Mouse (Mus musculus) c-Kit-positive CD71-positive TER-119-negative erythroid progenitor cells, embryonic 14.5 days (primary cell): Measurements from ENCODE around the gene Cdkn1b.

Experiments
- DNase-seq: peaks from one replicate; pipeline ENCODE4 v3.0.0-alpha.2; 2013; ENCODE audit warnings: low read depth

The Cdkn1b gene

DNA sequence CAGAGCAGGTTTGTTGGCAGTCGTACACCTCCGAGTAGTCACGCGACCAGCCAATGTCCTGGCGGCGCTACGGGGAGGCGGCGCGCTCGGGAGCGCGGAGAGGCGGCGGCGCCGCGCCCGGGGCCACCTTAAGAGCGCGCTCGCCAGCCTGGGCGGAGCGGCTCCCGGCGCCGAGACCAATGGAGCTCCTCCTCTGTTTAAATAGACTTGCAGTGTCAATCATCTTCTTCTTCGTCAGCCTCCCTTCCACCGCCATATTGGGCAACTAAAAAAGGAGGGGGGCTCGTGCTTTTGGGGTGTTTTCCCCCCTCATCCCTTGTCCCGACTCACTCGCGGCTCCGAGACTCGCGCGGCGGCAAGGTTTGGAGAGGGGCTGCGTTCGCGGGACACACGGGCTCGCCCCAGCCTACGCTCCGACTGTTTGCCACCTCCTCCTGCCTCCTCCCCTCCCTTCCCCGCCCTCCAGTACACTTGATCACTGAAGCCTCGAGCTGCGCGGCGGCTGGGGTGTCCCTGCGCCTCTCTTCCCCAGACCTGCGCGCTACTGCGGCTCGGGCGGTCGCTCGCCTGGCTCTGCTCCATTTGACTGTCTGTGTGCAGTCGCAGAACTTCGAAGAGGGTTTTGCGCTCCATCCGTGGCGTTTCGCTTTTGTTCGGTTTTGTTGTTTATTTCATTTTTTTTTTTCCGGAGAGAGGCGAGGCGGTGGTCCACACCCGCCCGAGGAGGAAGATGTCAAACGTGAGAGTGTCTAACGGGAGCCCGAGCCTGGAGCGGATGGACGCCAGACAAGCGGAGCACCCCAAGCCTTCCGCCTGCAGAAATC lies at the start of gene Cdkn1b:
Cdkn1b (plus strand) TSS at position 212 of the 824 bp plus-strand sequence.
- peak; percentile 81 for DNase-seq

DNA sequence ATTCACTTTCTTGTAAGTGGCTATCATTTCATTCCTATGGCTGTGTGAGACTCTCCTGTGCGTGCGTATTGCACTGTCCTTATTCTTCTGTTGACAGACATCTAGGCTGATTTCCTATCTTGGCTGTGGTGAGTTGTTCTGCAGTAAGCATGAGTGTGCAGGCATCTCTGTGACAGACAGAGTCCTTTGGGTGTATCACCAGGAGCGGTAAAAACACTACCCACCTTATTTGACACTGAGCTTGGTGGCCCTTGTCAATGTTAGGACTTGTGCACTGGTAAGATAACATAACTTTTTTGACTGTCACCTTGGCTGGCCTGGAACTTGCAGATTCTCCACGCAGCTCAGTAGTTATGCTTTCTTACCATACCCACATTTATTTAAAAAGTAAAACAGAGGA lies 49.3 kb upstream of the Cdkn1b start:
- no peak for DNase-seq

DNA sequence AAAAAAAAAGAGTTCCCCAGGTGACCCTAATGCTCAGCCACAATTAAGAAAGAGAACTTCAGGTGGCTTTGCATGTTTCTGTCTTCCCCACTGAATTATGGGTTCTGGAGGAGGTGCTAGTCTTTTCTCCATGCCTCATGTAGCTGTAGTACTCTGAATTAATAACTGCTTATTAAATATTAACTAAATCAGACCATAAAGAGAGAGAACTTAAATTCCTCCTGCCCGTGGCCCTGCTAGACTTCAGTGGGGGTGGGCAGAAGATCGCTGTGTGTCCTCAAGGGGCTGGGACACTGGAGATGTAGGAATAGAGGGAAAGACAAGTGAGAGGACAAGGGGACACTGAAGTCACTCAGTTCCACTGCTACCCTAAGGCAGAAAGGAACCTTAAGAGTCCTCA lies 48.0 kb upstream of the Cdkn1b start:
- no peak for DNase-seq

DNA sequence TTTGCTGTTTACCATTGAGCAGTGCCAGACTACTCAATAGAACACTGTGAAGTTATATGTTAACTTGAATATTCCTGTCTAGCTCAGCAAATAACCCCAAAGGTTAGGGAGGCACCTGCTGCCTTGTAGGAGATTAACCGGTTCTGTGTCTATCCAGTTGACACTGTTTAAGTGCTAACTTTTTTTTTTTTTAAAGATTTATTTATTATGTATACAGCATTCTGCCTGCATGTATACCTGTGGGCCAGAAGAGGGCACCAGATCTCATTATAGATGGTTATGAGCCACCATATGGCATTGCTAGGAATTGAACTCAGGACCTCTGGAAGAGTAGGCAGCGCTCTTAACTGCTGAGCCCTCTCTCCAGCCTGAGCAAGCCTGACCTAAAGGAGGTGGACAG lies 47.2 kb upstream of the Cdkn1b start:
- no peak for DNase-seq

DNA sequence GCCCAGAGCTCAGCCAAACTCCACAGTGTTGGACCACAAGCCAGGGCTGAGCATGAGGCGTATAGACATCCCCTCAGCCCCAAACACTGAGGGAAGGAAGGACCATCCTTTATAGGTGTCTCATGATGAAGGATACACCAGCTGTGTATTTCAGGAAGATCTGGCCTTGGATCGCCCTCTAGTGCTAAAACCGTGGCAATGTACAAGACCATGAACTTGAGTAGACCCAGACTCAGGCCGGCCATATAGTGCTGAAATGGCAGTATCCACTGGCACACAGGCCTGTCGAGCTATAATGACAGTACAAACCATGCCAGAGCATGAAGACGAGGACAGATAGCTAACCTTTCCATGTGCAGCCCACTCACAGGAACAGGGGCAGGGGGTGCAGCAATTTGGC lies 43.4 kb upstream of the Cdkn1b start:
- no peak for DNase-seq

DNA sequence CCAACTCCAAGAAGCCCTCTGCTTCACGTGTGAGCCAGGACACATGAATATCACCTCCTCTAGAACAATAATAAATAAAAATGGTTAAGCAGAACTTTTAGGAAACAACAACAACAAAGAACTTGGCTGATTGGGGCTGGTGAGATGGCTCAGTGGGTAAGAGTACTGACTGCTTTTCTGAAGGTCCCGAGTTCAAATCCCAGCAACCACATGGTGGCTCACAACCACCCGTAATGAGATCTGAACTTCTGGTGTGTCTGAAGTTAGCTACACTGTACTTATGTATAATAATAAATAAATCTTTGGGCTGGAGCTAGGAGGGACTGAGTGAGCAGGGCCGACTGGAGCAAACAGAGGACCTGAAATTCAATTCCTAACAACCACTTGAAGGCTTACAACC lies 42.9 kb upstream of the Cdkn1b start:
- no peak for DNase-seq

DNA sequence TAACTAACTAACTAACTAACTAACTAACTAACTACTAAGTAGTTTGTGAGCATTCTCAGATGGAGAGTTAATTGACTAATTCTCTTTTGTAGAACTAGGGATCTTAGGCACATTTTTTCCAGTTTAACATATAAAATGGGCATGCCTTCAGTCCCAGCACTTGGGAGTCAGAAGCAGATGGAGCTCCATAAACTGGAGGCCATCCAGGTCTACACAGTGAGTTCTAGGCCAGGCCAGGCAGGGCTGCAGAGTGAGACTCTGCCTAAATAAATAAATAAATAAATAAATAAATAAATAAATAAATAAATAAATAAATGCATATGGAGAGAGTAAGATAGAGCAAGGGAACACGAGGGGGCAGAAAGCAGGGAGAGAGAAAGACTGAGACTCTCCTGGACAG lies 42.3 kb upstream of the Cdkn1b start:
- DNase-seq: no peak

DNA sequence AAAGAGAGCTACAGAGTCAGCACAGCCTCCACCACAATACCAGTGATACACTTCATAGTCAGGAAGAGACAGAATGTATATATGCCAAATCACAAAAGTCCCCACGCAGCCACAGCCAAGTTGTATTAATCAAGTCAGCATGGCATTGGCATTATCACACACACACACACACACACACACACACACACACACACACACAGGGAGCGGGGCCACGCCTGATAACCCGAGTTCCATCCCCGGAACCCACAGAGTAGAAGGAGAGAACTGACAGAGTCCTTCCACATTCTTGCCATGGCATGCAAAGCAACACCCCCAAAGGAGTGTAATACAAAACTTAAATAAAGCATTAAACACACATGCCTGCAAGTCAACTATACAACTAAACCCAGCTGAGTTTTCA lies 40.6 kb upstream of the Cdkn1b start:
- no peak for DNase-seq

DNA sequence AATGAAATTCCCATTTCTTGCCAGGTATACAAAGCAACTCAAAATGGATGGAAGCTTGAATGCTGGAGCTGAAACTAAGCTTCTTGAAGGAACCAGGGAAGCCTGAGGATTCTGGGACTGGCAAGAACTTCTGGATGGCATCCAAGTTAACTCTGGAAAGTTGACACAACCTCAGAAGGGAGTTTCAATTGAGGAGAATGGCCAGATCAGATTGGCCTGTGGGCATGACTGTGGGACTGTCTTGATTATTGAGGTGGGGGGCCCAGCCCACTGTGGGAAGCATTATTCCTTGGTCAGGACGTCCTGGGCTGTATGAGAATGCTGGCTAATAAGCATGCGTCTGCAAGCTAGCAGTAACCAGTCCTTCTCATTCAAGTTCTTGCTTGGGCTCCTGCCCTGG lies 40.2 kb upstream of the Cdkn1b start:
- DNase-seq: no peak

DNA sequence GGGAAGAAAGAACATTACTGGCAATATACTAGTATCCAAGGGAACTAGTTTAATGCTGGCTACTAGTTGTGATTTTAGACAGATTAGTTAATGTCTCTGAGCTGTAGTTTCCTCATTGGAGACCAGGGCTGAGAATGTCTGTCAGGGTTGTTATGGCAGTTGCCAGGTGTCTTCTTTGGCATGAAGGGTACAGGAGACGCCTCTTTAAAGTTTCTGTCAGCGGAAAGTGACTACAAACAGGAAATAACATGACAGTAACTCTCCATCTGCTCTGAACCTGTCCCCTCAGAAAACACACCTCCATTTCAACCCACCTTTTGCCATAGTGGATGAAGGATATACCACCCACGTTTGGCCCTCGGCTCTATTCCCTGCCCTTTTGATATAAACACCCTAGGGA lies 36.5 kb upstream of the Cdkn1b start:
- DNase-seq: no peak

DNA sequence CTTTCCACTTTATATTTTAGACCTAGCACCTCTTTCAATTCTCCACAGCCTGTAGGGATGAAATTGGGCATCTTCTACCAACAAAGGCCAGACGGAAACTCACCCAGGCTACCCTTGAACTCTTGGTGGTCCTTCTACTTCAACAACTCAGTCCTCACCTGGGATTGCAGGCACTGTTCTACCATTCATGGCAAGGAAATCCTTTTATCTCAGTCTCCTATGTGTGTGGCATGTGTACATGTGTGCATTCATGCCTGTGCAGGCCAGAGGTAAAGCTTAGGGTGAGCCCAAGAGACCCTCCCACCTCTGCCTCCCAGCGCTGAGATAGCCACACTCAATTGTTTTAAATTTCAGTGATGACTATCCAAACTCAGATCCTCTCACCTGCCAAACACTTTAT lies 34.7 kb upstream of the Cdkn1b start:
- no peak for DNase-seq

DNA sequence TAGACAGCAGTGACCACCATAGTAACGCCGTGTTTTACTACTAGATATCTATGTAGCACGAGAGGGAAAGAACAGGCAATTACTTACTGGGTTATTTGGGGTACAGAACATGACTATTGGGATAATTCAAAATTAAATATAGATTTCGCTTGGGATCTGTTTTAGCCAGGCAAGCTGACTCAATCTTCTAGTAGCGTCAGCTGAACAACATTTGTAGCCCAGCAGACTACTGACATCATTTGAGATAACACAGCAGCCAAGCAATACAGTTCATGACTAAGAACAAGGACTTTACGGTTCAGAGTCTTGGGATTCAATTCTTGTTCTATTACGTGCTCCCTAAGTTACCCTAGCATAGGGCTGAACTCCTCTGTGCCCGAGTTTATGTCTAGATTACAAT lies 33.7 kb upstream of the Cdkn1b start:
- DNase-seq: no peak

DNA sequence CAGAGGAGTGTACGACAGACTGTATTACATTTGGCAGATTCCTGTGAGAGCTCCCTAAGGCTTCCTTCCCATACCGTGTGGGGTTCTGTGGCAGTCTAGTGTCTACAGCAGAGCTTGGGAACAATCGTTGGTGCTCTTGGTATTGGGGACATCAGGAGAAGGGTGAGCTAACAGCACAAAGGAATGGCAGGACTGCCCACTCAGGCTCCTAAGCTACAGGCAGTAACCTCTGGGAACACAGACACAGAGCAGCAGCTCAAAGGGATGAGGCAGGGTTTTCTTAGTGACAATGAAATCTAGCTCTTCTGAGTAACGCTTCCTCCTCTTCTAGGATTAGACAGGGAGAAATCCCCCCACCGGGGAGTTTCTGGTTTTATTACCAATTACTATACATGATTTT lies 33.2 kb upstream of the Cdkn1b start:
- no peak for DNase-seq

DNA sequence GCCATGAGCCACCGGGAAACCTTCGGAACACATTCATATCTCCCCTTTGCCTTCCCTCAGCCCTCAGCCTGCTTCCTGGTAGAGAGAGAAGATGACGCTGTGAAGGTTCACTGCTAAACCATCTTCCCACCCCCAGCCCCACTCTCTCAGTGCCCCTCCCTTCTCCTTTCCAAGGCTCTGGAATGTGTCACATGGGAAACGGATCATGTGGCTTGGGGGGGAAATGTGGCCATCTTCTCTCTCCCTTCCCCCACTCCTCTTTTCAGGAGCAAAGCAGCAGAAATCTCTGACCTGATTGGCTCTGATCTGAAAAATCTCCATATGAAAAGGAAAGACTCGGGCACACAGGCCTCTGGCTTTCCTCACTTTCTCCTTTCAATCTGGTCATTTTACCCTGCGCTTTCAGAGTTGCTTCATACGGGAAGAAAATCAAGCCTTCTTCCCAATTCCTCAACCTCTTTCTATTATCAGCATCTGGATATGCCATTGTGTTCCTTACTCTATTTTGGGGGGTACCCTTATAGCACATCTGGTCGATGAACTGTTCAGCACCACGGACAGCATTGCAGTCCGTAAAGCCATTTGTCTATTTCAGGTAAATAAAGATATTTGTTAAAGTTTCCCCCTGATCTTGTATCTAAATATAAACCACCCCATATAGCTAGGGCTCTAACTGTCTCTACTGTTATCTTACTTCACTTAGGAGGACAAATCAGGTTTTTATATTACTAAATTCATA lies 32.3 kb upstream of the Cdkn1b start:
- DNase-seq: no peak

DNA sequence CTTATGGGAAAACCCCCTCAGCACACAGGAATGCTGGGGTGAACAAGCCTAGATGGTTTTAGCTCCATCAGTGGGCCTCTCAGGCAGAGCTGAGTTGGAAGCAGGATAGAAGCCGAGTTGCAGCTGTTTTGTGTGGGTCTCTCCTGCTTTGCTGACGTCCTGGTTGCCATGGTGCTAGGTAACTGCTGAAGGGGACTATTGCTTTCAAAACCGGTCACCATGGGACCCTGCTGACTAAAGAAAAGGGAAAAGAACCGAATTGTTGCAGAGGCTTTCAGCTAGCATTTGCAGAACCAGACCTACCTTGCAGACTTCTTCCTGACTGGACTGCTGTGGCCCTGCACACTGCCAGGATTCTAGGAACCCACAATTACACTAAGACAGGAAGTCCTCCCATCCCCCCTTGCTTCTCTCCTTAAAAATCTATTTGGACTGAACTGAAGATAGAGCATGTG lies 31.6 kb upstream of the Cdkn1b start:
- no peak for DNase-seq

DNA sequence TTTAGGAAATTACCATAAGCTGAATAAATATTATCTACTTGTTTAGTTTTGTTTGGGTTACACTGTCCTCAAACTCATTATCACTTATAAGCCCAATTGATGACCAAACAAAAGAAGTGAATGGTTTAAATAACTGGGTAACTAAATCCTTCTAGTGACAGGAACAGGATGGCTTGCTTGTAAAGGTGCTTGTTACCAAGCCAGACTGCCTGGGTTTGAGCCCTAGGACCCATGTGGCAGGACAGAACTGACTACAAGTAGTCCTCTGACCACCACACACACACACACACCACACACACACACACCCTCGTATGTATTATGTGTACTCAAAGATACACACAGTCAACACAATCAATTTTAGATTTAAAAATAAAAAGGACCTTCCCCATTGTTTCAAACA lies 30.4 kb upstream of the Cdkn1b start:
- no peak for DNase-seq

DNA sequence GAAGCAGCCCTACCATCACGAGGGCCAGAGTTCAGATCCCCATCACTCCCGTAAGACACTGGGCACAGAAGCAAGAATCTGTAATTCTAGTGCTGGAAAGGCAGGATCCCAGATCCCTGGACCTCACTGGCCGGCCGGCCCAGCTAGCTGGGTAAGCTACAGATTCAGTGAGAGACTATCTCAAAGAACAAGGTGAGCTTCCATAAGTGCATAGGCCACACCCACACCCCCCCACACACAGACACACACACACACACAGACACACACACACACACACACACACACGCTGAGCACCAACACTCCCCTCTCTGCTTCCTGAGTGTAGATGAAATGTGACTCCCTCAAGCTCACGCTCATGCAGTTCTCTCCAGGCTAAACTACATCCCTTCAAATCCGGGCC lies 29.8 kb upstream of the Cdkn1b start:
- no peak for DNase-seq

DNA sequence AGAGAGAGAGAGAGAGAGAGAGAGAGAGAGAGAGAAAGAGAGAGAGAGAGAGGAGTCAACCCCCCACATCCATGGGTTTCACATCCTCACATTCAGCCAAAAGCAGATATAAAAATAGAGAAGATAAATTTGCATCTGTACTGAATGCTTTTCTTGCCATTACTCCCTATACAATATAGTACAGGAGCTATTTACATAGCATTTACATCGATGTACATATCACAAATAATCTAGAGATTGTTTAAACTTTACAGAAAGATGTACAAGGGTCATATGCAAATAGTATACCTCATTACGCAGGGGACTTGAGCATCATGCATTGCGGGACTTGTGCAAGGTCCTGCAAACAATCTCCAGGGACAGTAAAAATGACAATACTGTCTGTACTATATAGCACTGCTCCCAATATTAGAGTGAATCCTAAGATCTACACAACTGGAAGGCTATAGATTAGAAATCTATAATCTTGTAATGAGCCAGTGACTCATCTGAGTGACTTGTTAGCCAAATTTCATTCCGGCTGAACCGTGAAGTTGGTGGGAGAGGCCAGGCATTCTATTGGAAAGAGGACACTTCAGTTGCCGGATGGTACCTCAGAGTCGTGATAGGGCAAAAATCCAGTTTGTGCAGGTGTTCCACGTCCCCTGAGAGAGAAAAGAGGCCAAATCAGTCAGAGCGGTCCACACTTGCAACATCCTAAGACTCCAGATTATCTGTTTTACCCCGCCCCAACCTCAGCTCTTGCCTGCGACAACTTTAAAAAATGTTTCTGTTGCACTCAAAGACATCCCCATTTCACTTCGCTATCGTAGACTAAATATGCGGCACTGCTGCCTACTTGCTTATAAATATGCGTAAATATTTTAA lies 23.4 kb upstream of the Cdkn1b start:
- DNase-seq: no peak

DNA sequence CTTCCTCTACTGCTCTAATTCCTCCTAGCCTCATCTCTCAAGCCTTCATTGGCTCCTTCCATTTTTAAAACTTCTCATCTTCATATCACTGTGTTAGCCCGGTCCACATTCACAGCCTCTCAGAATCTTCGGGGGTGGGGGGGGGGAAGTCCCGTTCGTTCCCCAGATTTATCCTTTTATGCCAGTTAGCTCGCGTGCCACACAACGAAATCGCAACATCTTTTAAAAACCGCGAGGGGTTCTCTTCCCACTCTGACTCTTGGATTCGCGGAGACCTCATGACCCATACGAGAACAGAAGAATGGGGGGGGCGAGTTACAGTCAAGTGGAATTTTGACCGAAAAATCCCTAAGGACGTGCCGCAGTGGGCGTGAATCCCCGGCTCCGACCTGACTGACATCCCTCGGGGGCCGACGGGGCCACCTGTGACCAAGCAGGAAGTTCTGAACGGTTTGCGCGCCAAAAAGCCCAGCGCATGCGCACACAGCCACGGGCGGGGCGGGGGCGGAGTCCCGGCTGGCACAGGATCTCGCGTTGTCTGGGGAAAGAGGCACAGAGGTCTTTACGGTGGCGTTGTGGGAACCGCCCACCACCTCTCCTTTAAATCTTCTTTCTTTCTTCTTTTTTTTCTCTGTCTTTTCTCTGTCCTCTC lies 22.6 kb upstream of the Cdkn1b start:
- DNase-seq: peak; percentile 90

DNA sequence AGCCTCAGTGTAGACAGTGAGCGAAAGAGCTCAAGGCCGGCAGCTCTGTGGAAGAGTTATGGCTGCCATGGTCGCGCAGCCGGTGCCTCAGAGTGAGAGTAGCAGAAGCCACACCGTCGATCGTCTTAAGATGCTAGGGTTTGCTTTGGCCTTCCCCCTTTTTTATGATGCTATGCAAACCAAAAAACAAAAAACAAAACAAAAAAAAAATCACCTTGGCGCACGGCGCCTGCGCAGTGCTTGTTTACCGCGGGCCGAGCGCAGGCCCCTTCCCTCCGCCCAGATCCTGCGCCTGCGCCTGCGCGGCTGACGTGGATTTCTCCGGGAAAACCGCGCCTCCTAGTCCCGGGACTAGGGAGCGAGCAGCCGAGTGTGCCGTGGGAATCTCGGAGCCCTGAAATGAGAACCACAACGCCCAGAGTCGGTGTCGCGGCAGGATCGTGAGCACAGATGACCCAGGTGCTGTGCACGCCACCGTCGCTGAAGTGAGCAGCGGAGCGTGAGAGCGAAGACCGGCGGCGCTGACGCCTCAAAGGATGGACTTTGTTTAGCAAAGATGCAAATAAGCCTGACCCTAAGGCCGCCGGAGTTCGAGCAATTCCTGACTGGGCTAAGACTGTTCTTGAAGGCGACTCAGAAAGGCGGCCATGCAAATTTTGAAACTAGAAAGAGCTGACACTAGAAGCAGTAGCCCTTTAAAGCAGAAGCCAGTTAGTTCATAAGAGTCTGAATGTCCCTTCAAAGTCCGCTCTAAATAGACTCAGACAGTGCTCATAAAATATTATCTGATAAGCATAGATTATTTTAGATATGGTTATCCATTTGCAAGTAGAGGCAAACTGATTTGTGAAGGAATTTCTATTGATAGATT lies 21.9 kb upstream of the Cdkn1b start, which contains the start of gene Gpr19:
Gpr19 (minus strand) TSS at position 484 of the 871 bp plus-strand sequence.
- DNase-seq: peak; percentile 70

DNA sequence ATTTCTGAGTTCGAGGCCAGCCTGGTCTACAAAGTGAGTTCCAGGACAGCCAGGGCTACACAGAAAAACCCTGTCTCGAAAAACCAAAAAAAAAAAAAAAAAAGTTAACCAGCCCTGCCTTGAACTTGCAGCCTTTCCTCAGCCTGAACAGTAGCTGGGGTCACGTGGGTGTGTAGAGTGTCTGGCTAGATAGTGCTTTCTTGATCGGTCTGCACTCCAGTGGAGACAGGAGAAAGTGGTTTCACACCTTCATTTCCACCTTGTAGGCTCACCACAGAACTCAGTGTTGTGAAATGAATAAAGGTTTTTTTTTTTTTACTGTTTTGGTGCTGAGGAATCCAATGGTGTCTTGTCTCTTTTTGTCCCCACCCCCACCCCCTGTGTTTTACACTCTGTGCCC lies 16.8 kb upstream of the Cdkn1b start:
- DNase-seq: no peak
